Mouse (Mus musculus): Measurements from ENCODE around the gene Gm21866. TPM values are rescaled to one million over a fixed set of nuclear protein-coding genes. Genes with fewer than 3 reads are reported as not detected.

Gm21866 gene
- not detected in 2 replicates for polyA plus RNA-seq (2021; fragmentation: Nextera tagmentation)
- long read RNA-seq, experiment 1, result 0 reads
- long read RNA-seq, experiment 2, result 0 reads

DNA sequence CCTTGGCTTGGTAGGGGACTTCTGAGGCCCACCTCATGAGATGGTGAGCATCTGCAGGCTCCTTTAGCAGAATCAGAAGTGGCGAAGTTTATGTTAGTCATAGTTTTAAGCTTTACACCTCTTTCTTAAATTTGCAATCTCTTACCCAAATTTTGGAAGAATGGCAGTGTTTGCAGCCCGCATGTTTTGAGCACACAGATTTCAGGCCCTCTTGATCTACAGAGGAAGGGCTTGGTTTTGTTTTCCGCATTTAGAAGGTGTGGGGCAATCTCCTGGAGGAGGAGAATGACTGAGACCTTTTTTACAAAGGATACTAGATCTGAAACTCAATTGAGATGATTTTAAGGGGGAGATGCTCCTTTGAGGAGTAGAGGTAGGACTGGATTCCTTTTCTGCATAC, at the start of gene Gm21866:
TSS of gene Gm21866 (minus strand) at position 101 of the 400 bp plus-strand sequence.

DNA sequence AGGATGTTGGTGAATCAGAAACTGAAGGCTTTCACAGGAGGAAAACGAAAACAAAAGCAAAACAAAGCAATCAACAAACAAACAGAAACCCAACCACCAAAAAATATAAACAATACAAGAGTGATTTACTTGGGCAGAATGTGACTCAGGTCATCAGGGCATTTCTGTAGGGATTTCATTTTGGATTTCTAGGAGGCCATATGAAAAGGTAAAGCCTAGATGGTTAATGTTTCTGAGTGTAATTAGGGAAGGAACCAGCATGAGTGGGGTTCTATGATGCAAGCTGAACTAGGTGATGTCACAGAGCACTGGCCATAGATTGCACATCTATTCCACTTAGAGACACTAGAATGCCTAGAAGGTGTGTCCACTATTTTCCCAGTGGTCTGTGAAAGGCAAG, 28.3 kb upstream of the Gm21866 start, which contains the start of gene Gm20773:
TSS of gene Gm20773 (plus strand) at position 301 of the 400 bp plus-strand sequence.

Other genes starting within 250 kb of the Gm21866 start
- gene Gm21828, start 241.7 kb downstream of the Gm21866 start, polyA plus RNA-seq (2021; fragmentation: Nextera tagmentation), result not detected in 2 replicates
- gene Gm21440, start 213.2 kb downstream of the Gm21866 start, polyA plus RNA-seq (2021; fragmentation: Nextera tagmentation), result not detected in 2 replicates
- gene Gm21454, start 213.1 kb downstream of the Gm21866 start, polyA plus RNA-seq (2021; fragmentation: Nextera tagmentation), result not detected in 2 replicates
- not detected in 2 replicates for gene Gm21725, start 116.5 kb downstream of the Gm21866 start, polyA plus RNA-seq (2021; fragmentation: Nextera tagmentation)
- gene Gm20773, start 28.4 kb upstream of the Gm21866 start, polyA plus RNA-seq (2021; fragmentation: Nextera tagmentation), result not detected in 2 replicates

All from left cerebral cortex, adult 6 months (tissue).